Mouse (Mus musculus): ENCODE results near the gene Cntnap5c. TPM values are rescaled to one million over a fixed set of nuclear protein-coding genes. Genes with fewer than 3 reads are reported as not detected.

The Cntnap5c gene
- total and polyA plus RNA-seq, 3 experiments, result not detected

DNA sequence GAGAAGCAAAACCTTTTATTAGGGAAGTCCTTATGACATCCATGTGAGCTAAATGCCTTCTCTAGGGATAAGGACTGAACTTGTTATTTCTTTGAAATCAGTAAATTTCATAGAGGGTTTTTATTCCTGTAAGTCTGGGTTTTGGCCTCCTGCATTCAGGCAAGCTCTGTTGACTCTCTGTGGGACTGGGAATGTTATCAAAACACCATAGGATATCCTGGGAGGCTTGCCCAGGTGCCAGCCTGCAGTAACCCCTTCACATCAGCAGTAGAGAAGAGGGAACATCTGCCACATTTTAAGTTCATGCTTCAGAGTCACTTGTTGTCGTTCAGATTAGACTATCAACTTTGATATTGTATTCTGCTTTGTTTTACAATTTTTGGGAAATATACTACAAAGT lies 639.4 kb downstream of the Cntnap5c start:
- peaks cover 12% of the 10 kb centered on the region for H3K9me3 ChIP-seq (replicated peaks; ENCODE audit: low read length)
- in situ Hi-C loops (cut with MboI; ENCODE audit: low pct_ligation_motif_present, low pct_unique_long_range_greater_than_20kb, low sequenced_read_pairs) (no loop called here), dilution Hi-C loops (cut with MboI; ENCODE audit: extremely low pct_ligation_motif_present, extremely low pct_unique_long_range_greater_than_20kb, low sequenced_read_pairs) (no loop called here)
- H3K27me3 ChIP-seq (replicated peaks), result no peaks in the 10 kb centered on the region
- no peaks in the 10 kb centered on the region for H3K79me2 ChIP-seq (replicated peaks; ENCODE audit: control insufficient read depth, extremely low read depth, insufficient read depth, poor library complexity, severe bottlenecking)
- no peak overlapping the region for H3K4me3 ChIP-seq (replicated peaks in 1 of 3; ENCODE audit: low read depth in 2 of 3, low read length in 2 of 3, poor library complexity in 1 of 3)
- no peaks in the 10 kb centered on the region for H3K36me3 ChIP-seq (replicated peaks in 1 of 2; ENCODE audit: control insufficient read depth in 1 of 2, insufficient read depth in 1 of 2, low read length in 1 of 2)
- H3K9ac ChIP-seq (ENCODE audit: insufficient read depth, low read depth), result no peak overlapping the region
- TF ChIP-seq ZMIZ1 (IDR thresholded peaks at IDR 0.05; ENCODE audit: low read depth, low read length), result no peak
- no peak for TF ChIP-seq GABPA (IDR thresholded peaks at IDR 0.05; ENCODE audit: insufficient replicate concordance, low read depth, low read length)
- no peak for TF ChIP-seq ZNF384 (IDR thresholded peaks at IDR 0.05; ENCODE audit: low read depth, low read length)
- no peak for TF ChIP-seq POLR2A (IDR thresholded peaks at IDR 0.05; ENCODE audit: low read depth, low read length)
- TF ChIP-seq POLR2AphosphoS2 (IDR thresholded peaks at IDR 0.05; ENCODE audit: low read depth, low read length), result no peak
- TF ChIP-seq MYC (IDR thresholded peaks at IDR 0.05; ENCODE audit: low read depth, low read length), result no peak
- TF ChIP-seq BHLHE40 (IDR thresholded peaks at IDR 0.05; ENCODE audit: low read depth, low read length), result no peak
- TF ChIP-seq ETS1 (conservative IDR thresholded peaks at IDR 0.05; ENCODE audit: low read depth, low read length), result no peak
- no peak for TF ChIP-seq UBTF (IDR thresholded peaks at IDR 0.05; ENCODE audit: low read depth, low read length)
- no peak overlapping the region for H3K27ac ChIP-seq (ENCODE audit: insufficient read depth, low read depth)
- H3K4me1 ChIP-seq (ENCODE audit: control insufficient read depth in 1 of 2, insufficient read depth in 2 of 2), result no peaks in the 10 kb centered on the region
- no peak overlapping the region for H3K4me2 ChIP-seq (ENCODE audit: insufficient read depth, low read depth, poor library complexity, severe bottlenecking)
- DNase-seq (ENCODE audit: extremely low read depth), result no peak

DNA sequence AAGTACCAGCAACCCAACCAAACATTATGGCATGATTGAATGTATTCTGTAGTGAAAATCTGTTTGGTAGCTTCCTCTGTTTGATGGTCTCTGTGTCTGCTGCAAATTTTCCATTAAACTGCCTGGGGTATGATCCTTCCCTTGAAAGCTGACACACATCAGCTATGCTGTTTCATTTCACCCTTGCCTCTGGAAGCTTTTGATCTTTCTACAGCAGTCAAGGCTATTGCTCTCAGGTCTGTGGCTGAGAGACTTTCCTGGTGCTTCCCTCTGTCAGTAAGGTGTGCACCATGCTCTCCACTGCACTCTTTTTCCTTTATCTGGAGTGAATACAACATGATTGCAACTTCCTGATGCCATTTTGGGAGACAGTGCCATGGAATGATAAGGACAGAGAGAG lies 668.1 kb downstream of the Cntnap5c start:
- H3K4me1 ChIP-seq (ENCODE audit: control insufficient read depth in 1 of 2, insufficient read depth in 2 of 2), result no peaks in the 10 kb centered on the region
- no peaks in the 10 kb centered on the region for H3K36me3 ChIP-seq (replicated peaks in 1 of 2; ENCODE audit: control insufficient read depth in 1 of 2, insufficient read depth in 1 of 2, low read length in 1 of 2)
- no peak overlapping the region for H3K4me3 ChIP-seq (replicated peaks in 1 of 3; ENCODE audit: low read depth in 2 of 3, low read length in 2 of 3, poor library complexity in 1 of 3)
- peaks cover 33% of the 10 kb centered on the region for H3K9me3 ChIP-seq (replicated peaks; ENCODE audit: low read length)
- in situ Hi-C loops (cut with MboI; ENCODE audit: low pct_ligation_motif_present, low pct_unique_long_range_greater_than_20kb, low sequenced_read_pairs) (no loop called here), dilution Hi-C loops (cut with MboI; ENCODE audit: extremely low pct_ligation_motif_present, extremely low pct_unique_long_range_greater_than_20kb, low sequenced_read_pairs) (no loop called here)
- no peak overlapping the region for H3K9ac ChIP-seq (ENCODE audit: insufficient read depth, low read depth)
- no peak for DNase-seq (ENCODE audit: extremely low read depth)
- no peak overlapping the region for H3K4me2 ChIP-seq (ENCODE audit: insufficient read depth, low read depth, poor library complexity, severe bottlenecking)
- no peak overlapping the region for H3K27ac ChIP-seq (ENCODE audit: insufficient read depth, low read depth)
- TF ChIP-seq UBTF (IDR thresholded peaks at IDR 0.05; ENCODE audit: low read depth, low read length) (no peak), GABPA (IDR thresholded peaks at IDR 0.05; ENCODE audit: insufficient replicate concordance, low read depth, low read length) (no peak), BHLHE40 (IDR thresholded peaks at IDR 0.05; ENCODE audit: low read depth, low read length) (no peak), MEF2A (IDR thresholded peaks at IDR 0.05; ENCODE audit: borderline replicate concordance, low read depth, low read length) (no peak), EP300 (IDR thresholded peaks at IDR 0.05; ENCODE audit: low read length) (no peak), CHD1 (IDR thresholded peaks at IDR 0.05; ENCODE audit: low read depth, low read length) (no peak), HCFC1 (IDR thresholded peaks at IDR 0.05; ENCODE audit: low read depth, low read length) (no peak), USF1 (IDR thresholded peaks at IDR 0.05; ENCODE audit: low read depth, low read length) (no peak), PAX5 (IDR thresholded peaks at IDR 0.05; ENCODE audit: low read length) (no peak), ZKSCAN1 (IDR thresholded peaks at IDR 0.05; ENCODE audit: borderline replicate concordance, low read depth, low read length) (no peak)
- H3K79me2 ChIP-seq (replicated peaks; ENCODE audit: control insufficient read depth, extremely low read depth, insufficient read depth, poor library complexity, severe bottlenecking), result no peaks in the 10 kb centered on the region
- H3K27me3 ChIP-seq (replicated peaks), result no peaks in the 10 kb centered on the region

Other genes with a start within 250 kb of the Cntnap5c start
- not detected in 2 replicates for gene Vmn2r120, start 224.1 kb upstream of the Cntnap5c start, total RNA-seq (2012; rRNA removed)
- not detected in 2 replicates for gene Vmn2r120, start 224.1 kb upstream of the Cntnap5c start, total RNA-seq (2014; rRNA removed)
- gene Vmn2r120, start 224.1 kb upstream of the Cntnap5c start, polyA plus RNA-seq (2012; ENCODE audit: insufficient read length, low read depth), result 0.05 TPM in 1 of 2 replicates, not detected in the other
- gene Gm21834, start 27.4 kb upstream of the Cntnap5c start, total RNA-seq (2012; rRNA removed), result not detected in 2 replicates
- gene Gm21834, start 27.4 kb upstream of the Cntnap5c start, total RNA-seq (2014; rRNA removed), result not detected in 2 replicates
- gene Gm21834, start 27.4 kb upstream of the Cntnap5c start, polyA plus RNA-seq (2012; ENCODE audit: insufficient read length, low read depth), result not detected in 2 replicates

Data from CH12.LX (cell line).